Mouse (Mus musculus): ENCODE results near the gene Lhfpl3. TPM values are rescaled to one million over a fixed set of nuclear protein-coding genes. Genes with fewer than 3 reads are reported as not detected.

Gene Lhfpl3
- polyA plus RNA-seq, 1 experiment from 2014 or later: 0.24 TPM

GRCm38 (mm10) chr5:22963300-22963699 is 217.4 kb downstream of the Lhfpl3 start:
- Histone ChIP-seq H3K9ac (ENCODE audit: low read length) (no peak overlapping the region), H3K27ac (replicated peaks; ENCODE audit: low read depth, low read length) (no peak overlapping the region), H3K4me1 (ENCODE audit: control insufficient read depth, insufficient read depth, low read length) (no peaks in the 10 kb centered on the region), H3K4me2 (ENCODE audit: low read depth, severe bottlenecking) (no peak overlapping the region), H3K36me3 (ENCODE audit: control insufficient read depth, insufficient read depth, low read length) (no peaks in the 10 kb centered on the region), H3K27me3 (ENCODE audit: control insufficient read depth, insufficient read depth, low read length) (no peaks in the 10 kb centered on the region), H3K4me3 (ENCODE audit: low read depth, low read length) (no peak overlapping the region), H3K9me3 (ENCODE audit: control insufficient read depth, low read length) (no peaks in the 10 kb centered on the region)
- WGBS: 77% methylated on average over 6 of the region's 6 CpGs
- ATAC-seq (ENCODE audit: insufficient number of reproducible peaks, low FRiP score, low TSS enrichment, low read depth) (no peak), DNase-seq (ENCODE audit: low spot score) (no peak)

- Histone ChIP-seq H3K4me2 (ENCODE audit: low read depth, severe bottlenecking) (no peak overlapping the region), H3K27me3 (ENCODE audit: control insufficient read depth, insufficient read depth, low read length) (no peaks in the 10 kb centered on the region), H3K4me3 (ENCODE audit: low read depth, low read length) (no peak overlapping the region), H3K36me3 (ENCODE audit: control insufficient read depth, insufficient read depth, low read length) (no peaks in the 10 kb centered on the region), H3K27ac (replicated peaks; ENCODE audit: low read depth, low read length) (no peak overlapping the region), H3K9me3 (ENCODE audit: control insufficient read depth, low read length) (no peaks in the 10 kb centered on the region), H3K9ac (ENCODE audit: low read length) (no peak overlapping the region), H3K4me1 (ENCODE audit: control insufficient read depth, insufficient read depth, low read length) (no peaks in the 10 kb centered on the region)
- 89% methylated on average over 2 of the region's 2 CpGs for WGBS
- ATAC-seq (ENCODE audit: insufficient number of reproducible peaks, low FRiP score, low TSS enrichment, low read depth) (no peak), DNase-seq (ENCODE audit: low spot score) (no peak)
These were observed 240.9 kb downstream of the Lhfpl3 start for GRCm38 (mm10) chr5:22986771-22987170.

- ATAC-seq (ENCODE audit: insufficient number of reproducible peaks, low FRiP score, low TSS enrichment, low read depth): no peak
- H3K27me3 ChIP-seq (ENCODE audit: control insufficient read depth, insufficient read depth, low read length): no peaks in the 10 kb centered on the region
- no peaks in the 10 kb centered on the region for H3K36me3 ChIP-seq (ENCODE audit: control insufficient read depth, insufficient read depth, low read length)
- WGBS: 78% methylated on average over 3 of the region's 3 CpGs
- no peaks in the 10 kb centered on the region for H3K9me3 ChIP-seq (ENCODE audit: control insufficient read depth, low read length)
- no peak overlapping the region for H3K4me2 ChIP-seq (ENCODE audit: low read depth, severe bottlenecking)
- no peak overlapping the region for H3K4me3 ChIP-seq (ENCODE audit: low read depth, low read length)
- DNase-seq (ENCODE audit: low spot score): no peak
- no peaks in the 10 kb centered on the region for H3K4me1 ChIP-seq (ENCODE audit: control insufficient read depth, insufficient read depth, low read length)
- H3K27ac ChIP-seq (replicated peaks; ENCODE audit: low read depth, low read length): no peak overlapping the region
- no peak overlapping the region for H3K9ac ChIP-seq (ENCODE audit: low read length)
These were observed 254.0 kb downstream of the Lhfpl3 start for GRCm38 (mm10) chr5:22999811-23000210.

- WGBS: 77% methylated on average over 2 of the region's 2 CpGs
- Histone ChIP-seq H3K4me2 (ENCODE audit: low read depth, severe bottlenecking) (no peak overlapping the region), H3K9ac (ENCODE audit: low read length) (no peak overlapping the region)
These were observed 257.4 kb downstream of the Lhfpl3 start for GRCm38 (mm10) chr5:23003123-23003797.

GRCm38 (mm10) chr5:23006207-23006606 is 260.3 kb downstream of the Lhfpl3 start:
- WGBS: 79% methylated on average over 1 of the region's 1 CpGs
- Histone ChIP-seq H3K9me3 (ENCODE audit: control insufficient read depth, low read length) (no peaks in the 10 kb centered on the region), H3K27me3 (ENCODE audit: control insufficient read depth, insufficient read depth, low read length) (no peaks in the 10 kb centered on the region), H3K4me2 (ENCODE audit: low read depth, severe bottlenecking) (no peak overlapping the region), H3K9ac (ENCODE audit: low read length) (no peak overlapping the region), H3K27ac (replicated peaks; ENCODE audit: low read depth, low read length) (no peak overlapping the region), H3K4me1 (ENCODE audit: control insufficient read depth, insufficient read depth, low read length) (no peaks in the 10 kb centered on the region), H3K36me3 (ENCODE audit: control insufficient read depth, insufficient read depth, low read length) (no peaks in the 10 kb centered on the region), H3K4me3 (ENCODE audit: low read depth, low read length) (no peak overlapping the region)
- ATAC-seq (ENCODE audit: insufficient number of reproducible peaks, low FRiP score, low TSS enrichment, low read depth) (no peak), DNase-seq (ENCODE audit: low spot score) (no peak)

More at GRCm38 (mm10) chr5:23003123-23003797, 257.4 kb downstream of the Lhfpl3 start:
- H3K9me3 ChIP-seq (ENCODE audit: control insufficient read depth, low read length): no peaks in the 10 kb centered on the region
- H3K4me1 ChIP-seq (ENCODE audit: control insufficient read depth, insufficient read depth, low read length): no peaks in the 10 kb centered on the region
- DNase-seq (ENCODE audit: low spot score) (no peak), ATAC-seq (ENCODE audit: insufficient number of reproducible peaks, low FRiP score, low TSS enrichment, low read depth) (no peak)
- H3K4me3 ChIP-seq (ENCODE audit: low read depth, low read length): no peak overlapping the region
- no peaks in the 10 kb centered on the region for H3K36me3 ChIP-seq (ENCODE audit: control insufficient read depth, insufficient read depth, low read length)
- H3K27ac ChIP-seq (replicated peaks; ENCODE audit: low read depth, low read length): no peak overlapping the region
- no peaks in the 10 kb centered on the region for H3K27me3 ChIP-seq (ENCODE audit: control insufficient read depth, insufficient read depth, low read length)

- H3K4me3 ChIP-seq (ENCODE audit: low read depth, low read length): no peak overlapping the region
- no peaks in the 10 kb centered on the region for H3K4me1 ChIP-seq (ENCODE audit: control insufficient read depth, insufficient read depth, low read length)
- H3K27me3 ChIP-seq (ENCODE audit: control insufficient read depth, insufficient read depth, low read length): no peaks in the 10 kb centered on the region
- WGBS: 65% methylated on average over 1 of the region's 1 CpGs
- no peak overlapping the region for H3K27ac ChIP-seq (replicated peaks; ENCODE audit: low read depth, low read length)
- no peak overlapping the region for H3K4me2 ChIP-seq (ENCODE audit: low read depth, severe bottlenecking)
- no peaks in the 10 kb centered on the region for H3K9me3 ChIP-seq (ENCODE audit: control insufficient read depth, low read length)
- ATAC-seq (ENCODE audit: insufficient number of reproducible peaks, low FRiP score, low TSS enrichment, low read depth) (no peak), DNase-seq (ENCODE audit: low spot score) (no peak)
- no peak overlapping the region for H3K9ac ChIP-seq (ENCODE audit: low read length)
- H3K36me3 ChIP-seq (ENCODE audit: control insufficient read depth, insufficient read depth, low read length): no peaks in the 10 kb centered on the region
These were observed 264.6 kb downstream of the Lhfpl3 start for GRCm38 (mm10) chr5:23010460-23010859.

GRCm38 (mm10) chr5:23013997-23014396 is 268.1 kb downstream of the Lhfpl3 start:
- H3K27ac ChIP-seq (replicated peaks; ENCODE audit: low read depth, low read length): no peak overlapping the region
- ATAC-seq (ENCODE audit: insufficient number of reproducible peaks, low FRiP score, low TSS enrichment, low read depth): no peak
- H3K36me3 ChIP-seq (ENCODE audit: control insufficient read depth, insufficient read depth, low read length): no peaks in the 10 kb centered on the region
- H3K4me3 ChIP-seq (ENCODE audit: low read depth, low read length): no peak overlapping the region
- H3K9ac ChIP-seq (ENCODE audit: low read length): no peak overlapping the region
- H3K27me3 ChIP-seq (ENCODE audit: control insufficient read depth, insufficient read depth, low read length): no peaks in the 10 kb centered on the region
- no peaks in the 10 kb centered on the region for H3K4me1 ChIP-seq (ENCODE audit: control insufficient read depth, insufficient read depth, low read length)
- no peaks in the 10 kb centered on the region for H3K9me3 ChIP-seq (ENCODE audit: control insufficient read depth, low read length)
- no peak for DNase-seq (ENCODE audit: low spot score)
- no peak overlapping the region for H3K4me2 ChIP-seq (ENCODE audit: low read depth, severe bottlenecking)

- no peaks in the 10 kb centered on the region for H3K9me3 ChIP-seq (ENCODE audit: control insufficient read depth, low read length)
These were observed 269.9 kb downstream of the Lhfpl3 start for GRCm38 (mm10) chr5:23015587-23016335.

More at GRCm38 (mm10) chr5:23015587-23016335, 269.9 kb downstream of the Lhfpl3 start:
- Histone ChIP-seq H3K27me3 (ENCODE audit: control insufficient read depth, insufficient read depth, low read length) (no peaks in the 10 kb centered on the region), H3K9ac (ENCODE audit: low read length) (no peak overlapping the region), H3K27ac (replicated peaks; ENCODE audit: low read depth, low read length) (no peak overlapping the region), H3K36me3 (ENCODE audit: control insufficient read depth, insufficient read depth, low read length) (no peaks in the 10 kb centered on the region), H3K4me2 (ENCODE audit: low read depth, severe bottlenecking) (no peak overlapping the region), H3K4me1 (ENCODE audit: control insufficient read depth, insufficient read depth, low read length) (no peaks in the 10 kb centered on the region), H3K4me3 (ENCODE audit: low read depth, low read length) (no peak overlapping the region)
- WGBS: 75% methylated on average over 8 of the region's 8 CpGs
- ATAC-seq (ENCODE audit: insufficient number of reproducible peaks, low FRiP score, low TSS enrichment, low read depth) (no peak), DNase-seq (ENCODE audit: low spot score) (no peak)
